Mouse (Mus musculus) lung, postnatal 36 days (tissue): ENCODE results near the gene Man2b1.
A peak's percentile ranks its signal among the peaks of the same experiment; 100 is the strongest.
"Not testable (repeated sequence)": the region's sequence is repeated elsewhere in the genome, so short reads cannot be mapped to it uniquely, and the experiment has no call there.

Experiments used
- DNase-seq: peaks from one replicate; pipeline ENCODE4 v3.0.0; 2022; ENCODE audit warnings: mixed read lengths

Gene Man2b1

DNA sequence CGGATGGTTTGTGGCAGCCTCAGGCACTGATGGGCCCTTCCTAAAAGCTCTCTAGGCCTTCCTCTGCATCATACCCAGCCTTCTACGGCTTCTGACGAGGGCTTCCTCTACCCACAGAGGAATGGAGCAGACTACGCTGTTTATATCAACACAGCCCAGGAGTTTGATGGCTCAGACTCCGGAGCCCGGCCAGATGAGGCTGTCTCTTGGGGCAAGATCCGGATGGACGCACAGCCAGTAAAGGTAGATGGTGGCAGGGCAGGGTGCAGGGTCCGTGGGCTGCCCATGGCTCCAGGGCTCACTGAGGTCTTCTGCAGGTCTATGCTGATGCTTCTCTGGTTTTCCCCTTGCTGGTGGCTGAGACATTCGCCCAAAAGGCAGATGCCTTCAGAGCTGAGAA, 8.5 kb upstream of the Man2b1 start:
- no peak for DNase-seq

DNA sequence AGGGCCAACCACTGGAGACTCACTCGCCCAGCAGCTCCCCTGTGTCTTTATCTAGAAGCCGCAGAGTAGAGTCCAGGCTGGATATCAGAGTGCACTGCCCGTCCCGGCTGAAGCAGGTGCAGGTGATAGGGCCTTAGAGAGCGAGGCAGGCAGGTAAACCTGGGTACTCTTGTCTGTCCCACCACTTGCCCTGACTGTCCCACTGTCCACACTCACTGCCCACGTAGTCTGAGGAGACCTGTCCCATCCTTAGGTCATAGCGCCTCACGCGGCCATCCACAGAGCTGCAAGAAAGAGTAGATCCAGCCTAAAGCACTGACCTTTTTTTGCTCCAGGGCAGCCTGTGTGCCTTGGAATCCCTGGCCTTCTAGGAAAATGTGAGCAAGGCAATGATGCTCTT, 7.1 kb upstream of the Man2b1 start:
- peak; percentile 68 for DNase-seq

DNA sequence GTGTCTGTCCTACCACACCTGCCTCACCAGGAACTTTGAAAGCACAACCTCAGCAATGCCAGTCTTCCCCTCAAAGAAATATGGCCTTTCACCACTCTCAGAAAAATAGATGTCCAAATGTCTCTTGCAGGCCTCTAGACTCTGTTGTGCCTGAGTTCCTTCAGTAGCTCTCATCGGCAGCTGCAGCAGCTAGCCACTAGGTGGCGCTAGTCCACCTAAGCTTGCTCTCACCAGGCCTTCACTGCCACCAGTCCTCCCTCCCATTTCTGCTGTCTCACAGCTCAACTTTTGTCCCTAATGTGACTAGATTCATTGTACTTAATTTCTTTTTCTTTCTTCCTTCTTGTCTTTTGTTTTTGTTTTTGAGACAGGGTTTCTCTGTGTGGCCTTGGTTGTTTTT, 6.1 kb upstream of the Man2b1 start:
- peak; percentile 90 for DNase-seq

DNA sequence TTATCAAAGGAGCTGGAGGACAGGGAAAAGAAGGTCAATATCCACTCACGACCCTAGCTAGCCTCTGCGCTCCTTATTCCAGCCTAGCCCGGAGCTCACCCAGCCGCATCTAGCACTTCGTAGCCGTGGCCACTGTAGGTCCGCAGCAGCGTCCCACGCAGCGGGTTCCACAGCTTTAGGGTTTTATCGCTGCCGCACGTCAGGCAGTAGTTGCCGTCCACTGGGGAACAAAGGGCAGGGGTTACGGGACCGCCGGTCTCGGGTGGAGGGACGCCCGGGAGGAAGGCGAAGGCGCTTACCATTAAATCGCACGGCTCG, 2.9 kb upstream of the Man2b1 start:
- DNase-seq = no peak

DNA sequence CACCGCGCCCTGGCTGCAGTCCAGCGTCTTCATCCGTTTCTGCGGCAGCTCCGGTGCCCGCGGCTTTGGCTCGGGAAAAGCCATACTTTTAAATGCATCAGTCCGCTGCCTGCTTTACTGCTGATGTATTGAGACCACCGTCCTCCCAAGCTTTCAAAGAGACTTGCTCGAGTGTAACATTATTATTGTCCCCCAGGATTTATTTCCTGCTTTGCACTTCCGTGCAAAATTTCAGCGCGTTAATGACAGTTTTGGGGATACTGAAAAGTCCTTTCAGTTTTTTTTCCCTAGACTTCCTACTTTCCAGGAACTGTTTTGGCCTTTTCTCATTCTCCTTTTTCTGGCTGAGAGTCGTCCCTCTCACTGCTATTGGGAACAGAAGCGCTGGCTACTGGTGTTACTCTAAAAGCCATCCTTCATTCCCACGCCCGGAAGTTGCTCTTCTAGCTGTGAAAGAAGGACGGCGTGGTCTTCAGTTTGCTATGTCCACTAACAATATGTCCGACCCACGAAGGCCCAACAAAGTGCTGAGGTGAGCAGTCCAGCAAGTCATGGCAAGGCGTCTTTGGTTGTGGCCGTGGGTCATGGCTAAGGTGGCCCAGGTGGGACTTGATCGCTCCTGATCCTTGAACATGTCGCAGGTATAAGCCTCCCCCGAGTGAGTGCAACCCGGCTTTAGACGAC, 2.4 kb upstream of the Man2b1 start, which contains the start of gene Wdr83os:
Gene Wdr83os, plus strand, starts transcription at position 209 of the 684 bp plus-strand sequence.
- DNase-seq = peak; percentile 76

DNA sequence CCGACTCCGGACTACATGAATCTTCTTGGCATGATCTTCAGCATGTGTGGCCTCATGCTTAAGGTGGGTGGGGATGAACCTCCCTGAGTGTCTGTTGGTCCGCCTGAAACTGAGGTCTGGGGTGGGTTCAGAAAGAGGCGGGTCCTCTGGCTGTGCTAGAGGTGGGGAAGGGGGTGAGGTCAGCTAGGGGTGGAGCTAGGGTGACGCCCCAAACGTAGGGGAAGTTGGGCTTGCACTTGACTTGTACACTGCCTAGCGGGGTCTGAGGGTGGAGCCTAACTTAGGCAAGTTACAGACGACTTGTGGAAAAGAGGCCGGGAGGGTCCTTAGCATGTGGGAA, 1.9 kb upstream of the Man2b1 start, which contains the start of gene Wdr83:
Gene Wdr83, minus strand, starts transcription at position 91 of the 340 bp plus-strand sequence.
- peak; percentile 67 for DNase-seq

DNA sequence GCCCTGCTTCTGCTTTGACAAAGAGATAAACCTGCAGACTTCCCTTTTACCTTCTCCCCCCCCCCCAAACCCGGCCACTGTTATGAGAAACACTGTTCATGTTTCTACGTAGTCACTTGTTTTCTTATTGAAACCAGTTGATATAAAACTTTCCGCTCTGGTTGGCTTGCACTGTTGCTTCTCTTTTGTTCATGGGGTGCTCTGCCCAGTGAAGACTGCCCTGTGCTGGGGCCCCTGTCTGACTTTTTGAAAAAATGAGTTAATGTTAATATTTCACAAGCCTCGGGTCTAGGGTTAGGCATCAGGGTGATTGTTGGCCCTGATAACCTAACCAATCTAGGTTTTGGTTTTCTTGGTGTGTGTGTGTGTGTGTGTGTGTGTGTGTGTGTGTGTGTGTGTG, 901 bp upstream of the Man2b1 start:
- not testable (repeated sequence) for DNase-seq

DNA sequence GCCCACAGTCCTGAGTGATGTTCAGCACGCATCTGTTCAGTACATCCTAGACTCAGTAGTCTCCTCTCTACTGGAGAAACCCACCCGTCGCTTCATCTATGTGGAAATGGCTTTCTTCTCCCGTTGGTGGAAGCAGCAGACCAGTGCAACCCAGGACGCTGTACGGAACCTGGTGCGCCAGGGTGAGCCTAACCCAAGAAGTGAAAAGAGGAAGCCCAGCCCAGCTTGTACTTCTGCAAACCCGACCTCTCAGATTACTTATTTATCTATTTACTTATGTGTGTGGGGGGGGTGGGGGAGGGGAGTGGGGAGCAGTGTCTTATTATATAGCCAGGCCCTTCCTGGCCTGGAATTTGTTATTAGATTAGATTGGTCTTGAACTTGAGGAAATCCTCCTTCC, 1.6 kb downstream of the Man2b1 start:
- DNase-seq = peak; percentile 62

DNA sequence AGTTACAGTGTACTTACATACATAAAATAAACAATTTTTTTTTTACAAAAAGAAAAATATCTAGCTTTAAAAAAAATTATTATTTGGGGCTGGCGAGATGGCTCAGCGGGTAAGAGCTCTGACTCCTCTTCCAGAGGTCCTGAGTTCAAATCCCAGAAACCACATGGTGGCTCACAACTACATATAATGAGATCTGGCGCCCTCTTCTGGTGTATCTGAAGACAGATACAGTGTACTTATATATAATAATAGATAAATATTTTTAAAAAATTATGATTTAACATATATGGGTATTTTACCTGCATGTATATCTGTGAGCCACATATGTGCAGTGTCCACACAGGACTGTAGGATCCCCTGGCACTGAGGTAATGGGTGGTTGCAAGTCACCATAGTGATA, 3.2 kb downstream of the Man2b1 start:
- DNase-seq = peak; percentile 43

DNA sequence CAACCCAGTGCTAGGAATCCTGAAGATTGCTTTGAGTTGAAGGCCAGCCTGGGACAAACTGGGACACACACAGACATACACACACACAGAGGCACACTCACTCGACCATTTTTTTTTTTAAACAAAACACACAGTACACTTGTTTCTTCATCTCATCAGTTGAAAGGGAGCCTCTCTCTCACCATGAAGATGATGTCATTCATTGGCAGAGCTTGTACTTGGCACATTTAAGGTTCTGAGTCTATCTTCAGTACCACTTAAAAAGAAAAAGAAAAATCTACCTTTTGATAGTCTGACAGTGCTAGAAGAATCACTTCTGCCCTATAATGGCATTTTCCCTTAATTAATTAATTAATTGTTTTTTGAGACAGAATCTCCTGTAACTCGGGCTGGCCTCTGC, 5.7 kb downstream of the Man2b1 start:
- no peak for DNase-seq

DNA sequence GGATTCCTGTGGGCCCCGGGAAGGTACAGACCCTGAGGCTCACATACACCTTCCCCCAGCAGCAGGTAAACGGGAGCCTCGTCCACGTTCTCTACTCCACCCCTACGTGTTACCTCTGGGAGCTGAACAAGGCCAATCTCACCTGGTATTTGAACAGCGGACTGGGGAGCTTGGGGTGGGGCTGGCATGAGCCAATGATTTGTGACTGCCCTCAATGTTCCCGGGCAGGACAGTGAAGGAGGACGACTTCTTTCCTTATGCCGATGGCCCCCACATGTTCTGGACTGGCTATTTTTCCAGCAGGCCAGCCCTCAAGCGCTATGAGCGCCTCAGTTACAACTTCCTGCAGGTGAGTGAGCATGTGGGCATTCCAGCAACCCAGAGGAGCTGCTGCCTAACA, 7.8 kb downstream of the Man2b1 start:
- DNase-seq = no peak

DNA sequence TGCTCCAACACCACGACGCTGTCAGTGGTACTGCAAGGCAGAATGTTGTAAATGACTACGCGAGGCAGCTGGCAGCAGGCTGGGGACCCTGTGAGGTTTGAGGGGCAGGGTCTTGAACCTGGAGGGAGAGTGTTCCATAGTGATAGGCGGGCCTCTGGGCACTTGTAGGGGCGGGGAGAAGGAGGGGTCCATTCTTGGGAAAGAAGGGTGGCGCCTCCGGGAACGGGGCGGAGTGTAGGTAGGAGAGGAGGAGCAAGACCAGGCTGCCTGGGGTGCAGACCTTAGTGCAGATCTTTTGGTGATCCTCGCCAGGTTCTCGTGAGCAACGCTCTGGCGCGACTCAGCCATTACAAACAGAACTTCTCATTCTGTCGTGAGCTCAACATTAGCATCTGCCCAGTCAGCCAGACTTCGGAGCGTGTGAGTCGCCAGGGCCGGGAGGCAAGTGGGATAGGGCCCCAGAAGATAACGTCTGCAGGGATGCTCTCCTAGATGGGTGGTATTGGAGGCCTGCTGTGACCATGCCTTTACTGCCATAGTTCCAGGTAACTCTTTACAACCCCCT, 8.5 kb downstream of the Man2b1 start:
- DNase-seq = no peak

DNA sequence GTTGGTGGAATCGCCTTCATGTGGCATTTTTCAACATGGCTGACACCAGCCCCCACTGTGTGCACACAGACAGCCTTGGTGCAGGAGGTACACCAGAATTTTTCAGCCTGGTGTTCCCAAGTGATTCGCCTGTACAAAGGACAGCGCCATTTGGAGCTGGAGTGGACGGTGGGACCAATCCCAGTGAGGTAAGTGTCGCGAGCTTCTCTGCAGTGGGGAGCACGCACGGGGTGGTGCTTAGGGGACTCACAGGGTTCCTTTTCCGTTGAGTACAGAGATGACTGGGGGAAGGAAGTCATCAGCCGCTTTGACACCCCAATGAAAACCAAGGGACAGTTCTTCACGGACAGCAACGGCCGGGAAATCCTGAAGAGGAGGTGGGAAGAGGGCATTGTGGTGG, 12.0 kb downstream of the Man2b1 start:
- DNase-seq = no peak

DNA sequence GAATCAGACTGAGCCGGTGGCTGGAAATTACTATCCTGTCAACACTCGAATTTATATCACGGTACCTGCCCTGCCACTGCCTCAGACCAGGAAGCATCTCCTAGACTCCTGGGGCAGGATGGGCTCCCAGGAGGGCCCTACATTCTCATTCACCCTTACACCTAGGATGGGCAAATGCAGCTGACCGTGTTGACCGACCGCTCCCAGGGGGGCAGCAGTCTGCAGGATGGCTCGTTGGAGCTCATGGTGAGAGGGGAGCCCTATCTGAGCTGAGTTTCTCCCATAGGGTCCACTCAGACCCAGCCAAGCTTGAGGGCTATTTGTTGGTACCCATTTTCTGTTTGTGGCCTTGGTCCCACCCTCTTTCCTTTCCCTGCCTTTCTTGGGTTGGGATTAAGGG, 12.5 kb downstream of the Man2b1 start:
- no peak for DNase-seq

DNA sequence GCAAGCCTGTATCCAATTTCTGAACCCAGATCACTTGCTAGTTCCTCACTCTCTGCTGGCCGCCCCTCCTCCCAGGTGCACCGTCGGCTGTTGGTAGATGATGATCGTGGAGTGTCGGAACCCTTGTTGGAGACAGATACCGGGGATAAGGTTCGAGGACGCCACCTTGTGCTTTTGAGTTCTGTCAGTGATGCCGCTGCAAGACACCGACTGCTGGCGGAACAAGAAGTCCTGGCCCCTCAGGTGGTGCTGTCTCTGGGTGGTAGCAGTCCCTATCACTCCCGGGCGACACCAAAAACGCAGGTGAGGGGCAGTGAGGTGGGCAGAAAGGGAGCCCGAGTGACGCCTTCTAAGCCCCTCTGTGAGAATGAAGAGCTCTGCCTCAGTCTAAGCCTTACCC, 13.1 kb downstream of the Man2b1 start:
- DNase-seq = no peak

DNA sequence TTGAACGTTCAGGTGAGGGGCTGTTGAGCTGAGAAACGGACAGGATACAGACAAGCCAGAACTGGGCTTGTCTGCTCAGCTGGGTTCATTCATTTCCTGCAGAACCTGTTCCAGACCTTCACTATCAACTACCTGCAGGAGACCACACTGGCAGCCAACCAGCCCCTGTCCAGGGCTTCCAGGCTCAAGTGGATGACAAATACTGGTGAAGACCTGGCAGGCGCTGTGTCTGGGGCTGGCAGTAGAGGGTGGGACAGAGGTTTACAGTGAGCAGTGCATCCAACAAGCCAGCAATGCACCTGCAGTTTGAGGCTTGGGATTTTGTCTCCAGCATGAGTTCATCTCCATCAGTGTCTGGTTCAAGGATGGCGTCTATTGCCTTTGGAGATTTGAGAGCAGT, 13.8 kb downstream of the Man2b1 start:
- DNase-seq = no peak

DNA sequence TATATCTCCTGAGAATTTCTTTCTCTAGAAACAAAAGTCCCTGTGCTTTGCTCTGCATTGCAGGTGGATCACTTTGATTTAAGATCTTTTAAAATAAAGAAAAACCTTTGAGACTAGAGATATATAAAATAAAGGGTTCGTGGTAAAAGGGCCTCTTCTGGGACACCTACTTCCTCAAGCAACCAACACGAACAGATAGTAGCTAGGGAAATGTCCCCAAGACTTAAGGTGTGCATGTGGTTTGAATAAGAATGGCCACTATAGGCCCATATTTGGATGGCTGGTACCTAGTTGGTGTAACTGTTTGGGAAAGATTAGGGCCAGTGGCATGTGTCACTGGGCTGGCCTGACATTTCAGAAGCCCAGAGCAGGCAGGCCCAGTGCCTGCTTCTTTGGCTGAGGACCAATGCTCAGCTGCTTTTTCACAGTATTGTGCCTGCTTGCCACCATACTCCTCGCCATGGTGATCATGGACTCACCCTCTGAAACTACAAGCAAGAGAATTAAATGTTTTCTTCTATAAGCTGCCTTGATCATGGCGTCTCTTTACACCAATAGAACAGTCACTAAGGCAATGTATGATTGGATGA, 17.1 kb downstream of the Man2b1 start:
- DNase-seq = no peak

DNA sequence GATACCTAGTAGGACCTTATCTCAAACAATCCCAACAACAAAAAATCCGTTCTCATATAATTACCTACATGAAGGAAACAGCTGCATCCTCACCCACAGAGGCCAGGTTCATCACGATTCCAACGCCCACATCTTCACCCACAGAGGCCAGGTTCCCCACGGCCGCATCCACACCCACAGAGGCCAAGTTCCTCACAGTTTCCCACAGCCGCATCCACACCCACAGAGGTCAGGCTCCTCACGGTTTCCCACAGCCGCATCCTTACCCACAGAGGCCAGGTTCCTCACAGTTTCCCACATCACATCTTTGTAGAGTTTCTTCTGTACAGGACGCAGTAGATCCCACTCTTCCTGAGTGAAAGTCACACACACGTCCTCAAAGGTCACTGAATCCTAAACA, 30.2 kb downstream of the Man2b1 start:
- no peak for DNase-seq

DNA sequence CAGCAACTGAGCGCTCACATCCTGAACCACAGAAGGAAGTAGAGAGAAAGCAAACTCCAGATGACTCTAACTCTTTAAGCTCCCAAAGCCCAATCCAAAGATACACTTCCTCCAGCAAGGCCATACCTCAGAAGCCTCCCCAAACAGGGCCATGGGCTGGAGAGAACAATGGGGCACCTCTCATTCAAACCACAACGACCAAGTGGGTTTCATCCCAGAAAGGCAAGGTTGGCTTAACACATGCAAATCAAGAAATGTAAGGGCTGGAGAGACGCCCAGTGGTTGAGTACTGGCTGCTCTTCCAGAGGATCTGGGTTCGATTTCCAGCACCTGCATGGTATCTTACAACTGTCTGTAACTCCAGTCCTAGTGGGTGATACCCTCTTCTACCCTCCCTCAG, 32.4 kb downstream of the Man2b1 start:
- DNase-seq = no peak

DNA sequence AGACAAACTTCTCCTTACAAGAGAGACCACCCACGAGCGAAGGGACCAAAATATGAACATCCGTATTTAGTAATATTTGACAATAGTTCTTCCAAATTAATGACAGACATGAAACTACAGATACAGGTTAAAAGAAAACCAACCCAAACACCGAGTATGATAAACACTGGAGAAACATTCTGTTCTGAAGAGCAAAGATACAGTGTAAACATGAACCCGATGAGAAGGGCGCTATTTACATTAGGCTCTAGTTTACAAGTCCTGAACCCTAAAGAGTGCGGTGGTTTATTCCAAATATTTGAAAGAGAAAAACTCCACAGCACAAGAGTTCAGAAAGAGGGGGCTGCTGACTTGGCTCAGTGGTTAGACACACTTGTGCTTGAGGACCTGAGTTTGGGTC, 33.9 kb downstream of the Man2b1 start:
- no peak for DNase-seq

DNA sequence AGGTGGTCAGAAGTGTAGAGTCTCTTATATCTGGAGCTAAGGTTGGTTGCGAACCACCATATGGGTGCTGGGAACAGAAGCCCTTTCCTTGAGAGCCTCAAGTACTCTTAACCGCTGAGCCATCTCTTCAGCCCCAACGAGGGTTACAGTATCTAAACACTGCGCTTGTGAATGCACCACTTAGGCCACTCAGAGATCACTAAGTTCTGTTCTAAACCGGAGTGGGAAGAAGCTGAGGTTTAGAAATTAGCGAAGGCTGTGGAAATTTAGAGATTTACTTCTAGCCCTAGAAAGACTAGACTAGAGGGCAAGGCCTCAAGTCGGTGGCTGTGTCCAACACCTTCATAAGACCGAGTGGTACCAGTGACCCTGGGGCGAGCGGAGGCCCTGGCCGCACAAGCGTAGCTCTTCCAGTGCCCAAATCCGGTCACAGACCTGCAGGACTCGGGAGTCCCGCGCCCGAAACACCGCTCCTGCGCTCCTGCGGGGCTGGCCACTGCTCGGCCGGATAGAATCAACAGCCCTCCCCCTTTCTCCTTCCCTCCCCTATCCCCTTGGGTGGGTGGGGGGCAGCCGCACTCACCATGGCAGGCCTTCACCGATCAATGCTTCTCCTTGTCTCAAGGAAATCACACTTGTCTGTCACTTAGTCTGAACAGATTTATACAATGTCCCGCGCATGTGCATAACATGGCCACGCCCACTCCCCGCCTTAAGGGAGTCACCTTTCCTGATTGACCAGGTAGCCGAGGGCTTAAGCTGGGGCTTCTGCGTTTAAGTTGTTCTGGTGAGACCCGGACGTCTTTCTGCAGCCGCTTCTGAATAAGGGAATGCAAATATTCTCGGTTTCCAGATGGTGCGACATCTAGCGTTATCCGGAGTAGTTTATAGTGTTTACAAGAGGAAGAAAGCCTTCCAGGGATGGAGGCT, 36.2 kb downstream of the Man2b1 start:
- peak; percentile 95 for DNase-seq

DNA sequence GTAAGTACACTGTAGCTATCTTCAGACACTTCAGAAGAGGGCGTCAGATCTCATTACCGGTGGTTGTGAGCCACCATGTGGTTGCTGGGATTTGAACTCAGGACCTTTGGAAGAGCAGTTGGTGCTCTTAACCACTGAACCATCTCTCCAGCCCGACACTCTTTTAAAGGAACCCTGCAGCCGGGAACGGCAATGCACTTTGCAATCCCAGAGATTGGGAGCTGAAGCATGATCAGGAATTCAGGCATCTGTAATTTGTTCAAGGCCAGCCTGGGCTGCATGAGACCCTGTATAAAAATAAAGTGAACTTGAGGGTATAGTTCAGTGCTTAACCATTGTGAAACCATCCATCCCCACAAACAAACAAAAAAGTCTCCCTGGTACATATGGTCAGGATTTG, 37.2 kb downstream of the Man2b1 start:
- not testable (repeated sequence) for DNase-seq

DNA sequence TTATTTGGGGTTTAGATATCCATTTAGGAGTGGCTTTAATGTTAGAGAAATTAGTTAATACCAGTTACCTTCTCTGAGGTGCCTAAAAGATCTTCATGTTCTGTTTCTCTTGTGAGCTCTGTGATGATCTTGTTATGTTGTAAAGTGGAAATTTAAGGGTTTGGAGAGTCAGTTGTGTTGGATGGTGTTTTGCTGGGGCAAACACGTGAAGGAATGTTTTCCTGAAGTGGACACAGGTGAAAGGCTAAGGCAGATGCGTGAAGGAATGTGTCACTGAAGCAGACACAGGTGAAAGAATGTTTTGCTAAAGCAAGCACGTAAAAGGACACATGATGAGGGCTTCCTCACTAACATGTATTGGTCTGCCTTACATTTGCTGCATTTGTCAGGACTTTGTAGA, 39.9 kb downstream of the Man2b1 start, which contains the start of gene Zfp791:
Gene Zfp791, minus strand, starts transcription at position 101 of the 400 bp plus-strand sequence.
- DNase-seq = no peak

DNA sequence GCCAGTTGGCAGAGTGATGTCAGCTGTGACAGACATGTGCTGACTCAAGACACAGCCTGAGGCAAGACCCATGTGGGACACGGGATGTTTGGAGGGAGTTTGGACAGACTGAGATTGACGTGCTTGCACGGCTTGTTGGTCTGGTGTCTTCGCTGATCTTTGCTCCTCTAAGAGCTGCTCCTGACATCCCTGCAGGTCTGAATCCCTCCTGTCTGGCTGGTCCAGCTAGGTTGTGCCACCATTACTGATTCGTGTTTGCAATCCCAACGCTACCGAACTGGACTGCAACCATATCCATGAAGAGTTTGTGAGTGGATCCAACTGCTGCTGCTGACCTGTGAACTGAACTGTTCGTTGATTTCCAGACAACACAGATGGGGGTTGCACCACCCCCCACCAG, 40.6 kb downstream of the Man2b1 start:
- DNase-seq = no peak
